Mouse (Mus musculus) C2C12 (cell line): ENCODE results near the gene Clk3.

Experiments
- CEBPB ChIP-seq: IDR thresholded peaks from one replicate; pipeline ENCODE4 v1.6.1; 2011; ENCODE audit warnings: low read depth, mild to moderate bottlenecking, control low read depth, moderate library complexity
- CTCF ChIP-seq: IDR thresholded peaks from one replicate; pipeline ENCODE4 v1.5.1; 2011; ENCODE audit not compliant: control insufficient read depth, insufficient read depth, insufficient read length
- MAX ChIP-seq: IDR thresholded peaks from one replicate; pipeline ENCODE4 v1.6.1; 2011; ENCODE audit warnings: mild to moderate bottlenecking, control low read depth
- MYOD1 ChIP-seq: IDR thresholded peaks from one replicate; pipeline ENCODE4 v1.6.1; 2011; ENCODE audit warnings: low read depth; ENCODE audit not compliant: control insufficient read depth, insufficient read length
- MYOG ChIP-seq: IDR thresholded peaks from one replicate; pipeline ENCODE4 v1.6.1; 2011; ENCODE audit not compliant: control insufficient read depth, insufficient read length; ENCODE audit errors: extremely low read depth
- USF1 ChIP-seq: IDR thresholded peaks from one replicate; pipeline ENCODE4 v1.6.1; 2011; ENCODE audit warnings: low read depth, mild to moderate bottlenecking, control low read depth, moderate library complexity

- no peak for TF ChIP-seq CTCF
- TF ChIP-seq MAX: no peak
- no peak for TF ChIP-seq CEBPB
- TF ChIP-seq MYOD1: no peak
- TF ChIP-seq MYOG: no peak
- TF ChIP-seq USF1: no peak
These were observed 37.3 kb downstream of the Clk3 start for GRCm38 (mm10) chr9:57728312-57728711.
